Mouse (Mus musculus): ENCODE data around the gene Gm49358. TPM values are rescaled to one million over a fixed set of nuclear protein-coding genes. Genes with fewer than 3 reads are reported as not detected.

Gene Gm49358
- polyA plus RNA-seq, 1 experiment: not detected

DNA sequence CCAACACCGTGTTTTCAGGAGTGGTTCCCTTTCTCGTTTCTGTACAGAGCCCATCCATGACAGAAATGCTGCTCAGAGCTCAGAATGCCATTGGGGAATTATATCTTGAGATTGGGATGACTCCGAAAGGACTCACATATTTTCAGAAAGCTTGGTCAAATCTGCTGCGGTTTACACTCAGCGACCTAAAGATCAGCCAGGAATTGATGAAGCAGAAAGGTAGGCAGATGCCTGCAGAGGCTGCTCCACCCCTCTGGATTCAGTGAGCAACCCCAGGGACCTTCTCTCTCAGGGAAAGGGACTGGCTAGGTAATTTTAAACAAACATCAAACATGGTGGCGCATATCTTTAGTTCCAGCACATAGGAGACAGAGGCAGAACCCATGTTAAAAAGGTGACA is 5.6 kb upstream of the Gm49358 start:
- H3K4me1 ChIP-seq (ENCODE audit: control insufficient read depth, insufficient read depth, low read length): no peaks in the 10 kb centered on the region
- no peak overlapping the region for H3K4me3 ChIP-seq (replicated peaks; ENCODE audit: extremely low read depth, low read depth, low read length)
- TF ChIP-seq POLR2A (IDR thresholded peaks at IDR 0.05; ENCODE audit: borderline replicate concordance, extremely low read depth, low read depth, low read length) (no peak), CTCF (IDR thresholded peaks at IDR 0.05; ENCODE audit: insufficient read depth, low read length) (no peak)
- 87% methylated on average over 6 of the region's 6 CpGs for WGBS
- DNase-seq: no peak

- WGBS: 79% methylated on average over 1 of the region's 1 CpGs
- Histone ChIP-seq H3K4me1 (ENCODE audit: control insufficient read depth, insufficient read depth, low read length) (no peaks in the 10 kb centered on the region), H3K4me3 (replicated peaks; ENCODE audit: extremely low read depth, low read depth, low read length) (no peak overlapping the region)
- DNase-seq: no peak
- no peak for TF ChIP-seq CTCF (IDR thresholded peaks at IDR 0.05; ENCODE audit: insufficient read depth, low read length)
- no peak for TF ChIP-seq POLR2A (IDR thresholded peaks at IDR 0.05; ENCODE audit: borderline replicate concordance, extremely low read depth, low read depth, low read length)
Measured at GRCm38 (mm10) chr10:86761236-86761635, 2.5 kb upstream of the Gm49358 start.

DNA sequence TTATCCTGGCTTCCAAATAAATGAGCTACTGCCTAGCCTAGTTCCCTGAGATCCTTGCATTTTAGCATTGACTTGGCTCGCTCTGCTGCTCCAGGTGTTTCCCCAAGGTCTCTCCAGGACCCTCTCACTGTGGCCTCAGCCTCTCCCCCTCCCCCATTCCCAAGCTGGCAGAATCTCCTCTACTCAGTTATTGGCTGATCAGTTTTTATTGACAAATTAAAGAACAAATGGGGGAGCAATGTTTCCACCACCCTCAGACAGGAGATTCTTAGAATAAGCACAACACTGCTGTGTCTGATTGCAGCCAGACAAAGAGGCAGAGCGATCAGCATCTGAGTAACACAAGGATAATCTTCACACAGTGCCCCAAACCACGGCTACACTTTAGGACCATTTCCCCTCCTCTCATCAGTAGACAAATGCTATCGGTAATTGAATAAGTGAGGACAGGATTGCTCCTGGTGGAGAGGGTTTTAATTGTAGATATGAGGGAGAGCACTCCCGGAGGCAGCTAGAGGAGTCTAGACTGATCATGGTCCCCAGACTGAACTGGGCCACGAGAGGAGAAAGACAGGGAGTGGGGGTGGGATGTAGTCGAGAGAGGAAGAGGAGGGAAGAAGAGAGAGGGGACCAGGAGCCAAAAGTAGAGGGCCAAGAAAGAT is 1.9 kb upstream of the Gm49358 start:
- WGBS: 63% methylated on average over 7 of the region's 7 CpGs
- Histone ChIP-seq H3K4me3 (replicated peaks; ENCODE audit: extremely low read depth, low read depth, low read length) (no peak overlapping the region), H3K4me1 (ENCODE audit: control insufficient read depth, insufficient read depth, low read length) (no peaks in the 10 kb centered on the region)
- no peak for TF ChIP-seq POLR2A (IDR thresholded peaks at IDR 0.05; ENCODE audit: borderline replicate concordance, extremely low read depth, low read depth, low read length)
- no peak for TF ChIP-seq CTCF (IDR thresholded peaks at IDR 0.05; ENCODE audit: insufficient read depth, low read length)
- DNase-seq: no peak

- WGBS: 60% methylated on average over 3 of the region's 3 CpGs
- no peak for TF ChIP-seq POLR2A (IDR thresholded peaks at IDR 0.05; ENCODE audit: borderline replicate concordance, extremely low read depth, low read depth, low read length)
- no peak for TF ChIP-seq CTCF (IDR thresholded peaks at IDR 0.05; ENCODE audit: insufficient read depth, low read length)
- H3K4me1 ChIP-seq (ENCODE audit: control insufficient read depth, insufficient read depth, low read length): no peaks in the 10 kb centered on the region
- no peak overlapping the region for H3K4me3 ChIP-seq (replicated peaks; ENCODE audit: extremely low read depth, low read depth, low read length)
- no peak for DNase-seq
Measured at GRCm38 (mm10) chr10:86762384-86762730, 1.4 kb upstream of the Gm49358 start.

GRCm38 (mm10) chr10:86765344-86765966 is 1.7 kb downstream of the Gm49358 start:
- no peak for TF ChIP-seq CTCF (IDR thresholded peaks at IDR 0.05; ENCODE audit: insufficient read depth, low read length)
- no peak for TF ChIP-seq POLR2A (IDR thresholded peaks at IDR 0.05; ENCODE audit: borderline replicate concordance, extremely low read depth, low read depth, low read length)
- H3K4me1 ChIP-seq (ENCODE audit: control insufficient read depth, insufficient read depth, low read length): no peaks in the 10 kb centered on the region
- 85% methylated on average over 4 of the region's 4 CpGs for WGBS

GRCm38 (mm10) chr10:86769216-86769615 is 5.4 kb downstream of the Gm49358 start:
- DNase-seq: no peak

More at GRCm38 (mm10) chr10:86765344-86765966, 1.7 kb downstream of the Gm49358 start:
- no peak overlapping the region for H3K4me3 ChIP-seq (replicated peaks; ENCODE audit: extremely low read depth, low read depth, low read length)
- DNase-seq: no peak

DNA sequence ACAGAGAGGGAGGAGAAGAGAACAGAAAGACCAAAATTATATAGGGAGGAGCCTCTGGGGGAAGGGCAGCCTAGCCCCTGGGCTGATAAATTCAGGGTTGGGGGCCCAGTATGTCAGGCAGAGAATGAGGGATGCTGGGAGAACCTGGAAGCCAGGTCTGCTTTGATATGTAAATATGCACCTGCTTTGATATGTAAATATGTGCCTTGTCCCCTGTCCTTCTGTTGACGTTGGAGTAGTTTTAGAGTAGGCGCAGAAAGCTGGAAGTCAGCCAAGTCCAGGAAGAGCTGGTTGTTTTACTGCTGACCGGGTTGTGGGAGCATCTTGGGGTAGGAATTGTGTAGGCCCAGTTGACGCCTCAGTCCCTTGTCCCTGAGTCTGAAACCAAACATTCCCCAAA is 6.0 kb downstream of the Gm49358 start:
- no peak for TF ChIP-seq POLR2A (IDR thresholded peaks at IDR 0.05; ENCODE audit: borderline replicate concordance, extremely low read depth, low read depth, low read length)
- TF ChIP-seq CTCF (IDR thresholded peaks at IDR 0.05; ENCODE audit: insufficient read depth, low read length): no peak
- Histone ChIP-seq H3K4me3 (replicated peaks; ENCODE audit: extremely low read depth, low read depth, low read length) (no peak overlapping the region), H3K4me1 (ENCODE audit: control insufficient read depth, insufficient read depth, low read length) (no peaks in the 10 kb centered on the region)
- DNase-seq: no peak
- WGBS: 50% methylated on average over 4 of the region's 4 CpGs

More at GRCm38 (mm10) chr10:86769216-86769615, 5.4 kb downstream of the Gm49358 start:
- TF ChIP-seq CTCF (IDR thresholded peaks at IDR 0.05; ENCODE audit: insufficient read depth, low read length): no peak
- no peak for TF ChIP-seq POLR2A (IDR thresholded peaks at IDR 0.05; ENCODE audit: borderline replicate concordance, extremely low read depth, low read depth, low read length)
- Histone ChIP-seq H3K4me3 (replicated peaks; ENCODE audit: extremely low read depth, low read depth, low read length) (no peak overlapping the region), H3K4me1 (ENCODE audit: control insufficient read depth, insufficient read depth, low read length) (no peaks in the 10 kb centered on the region)
- 63% methylated on average over 5 of the region's 5 CpGs for WGBS

- no peak for DNase-seq
- TF ChIP-seq POLR2A (IDR thresholded peaks at IDR 0.05; ENCODE audit: borderline replicate concordance, extremely low read depth, low read depth, low read length) (no peak), CTCF (IDR thresholded peaks at IDR 0.05; ENCODE audit: insufficient read depth, low read length) (no peak)
- H3K4me1 ChIP-seq (ENCODE audit: control insufficient read depth, insufficient read depth, low read length): no peaks in the 10 kb centered on the region
- 83% methylated on average over 5 of the region's 5 CpGs for WGBS
- H3K4me3 ChIP-seq (replicated peaks; ENCODE audit: extremely low read depth, low read depth, low read length): no peak overlapping the region
Measured at GRCm38 (mm10) chr10:86771701-86772100, 7.9 kb downstream of the Gm49358 start.

DNA sequence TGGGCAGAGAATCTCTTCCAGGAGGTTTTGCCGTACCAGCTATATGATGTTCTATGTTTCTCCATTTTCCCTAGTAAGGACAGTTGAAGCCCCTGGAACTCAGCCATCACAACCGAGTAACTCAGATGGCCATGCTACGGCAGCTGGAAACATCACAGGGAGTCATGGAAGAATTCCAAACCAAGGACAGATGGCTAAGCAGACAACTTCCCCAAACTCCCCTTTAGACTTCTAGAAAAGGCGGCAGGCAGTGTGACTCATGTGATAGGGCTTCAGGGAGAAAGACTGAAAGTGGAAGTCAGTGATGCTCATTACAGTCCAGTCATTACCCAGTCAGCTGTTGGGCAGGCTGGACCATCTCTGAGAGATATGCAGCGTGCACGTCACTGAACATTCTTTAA is 8.5 kb downstream of the Gm49358 start:
- Histone ChIP-seq H3K4me1 (ENCODE audit: control insufficient read depth, insufficient read depth, low read length) (no peaks in the 10 kb centered on the region), H3K4me3 (replicated peaks; ENCODE audit: extremely low read depth, low read depth, low read length) (no peak overlapping the region)
- TF ChIP-seq CTCF (IDR thresholded peaks at IDR 0.05; ENCODE audit: insufficient read depth, low read length): no peak
- TF ChIP-seq POLR2A (IDR thresholded peaks at IDR 0.05; ENCODE audit: borderline replicate concordance, extremely low read depth, low read depth, low read length): no peak
- DNase-seq: no peak
- 50% methylated on average over 6 of the region's 6 CpGs for WGBS

GRCm38 (mm10) chr10:86773360-86773759 is 9.6 kb downstream of the Gm49358 start:
- WGBS: 56% methylated on average over 4 of the region's 4 CpGs
- DNase-seq: no peak
- Histone ChIP-seq H3K4me3 (replicated peaks; ENCODE audit: extremely low read depth, low read depth, low read length) (no peak overlapping the region), H3K4me1 (ENCODE audit: control insufficient read depth, insufficient read depth, low read length) (no peaks in the 10 kb centered on the region)
- no peak for TF ChIP-seq CTCF (IDR thresholded peaks at IDR 0.05; ENCODE audit: insufficient read depth, low read length)
